Mouse (Mus musculus): ENCODE data around the gene 9530068E07Rik. TPM values are rescaled to one million over a fixed set of nuclear protein-coding genes. Genes with fewer than 3 reads are reported as not detected.
"Not testable (repeated sequence)": the region's sequence is repeated elsewhere in the genome, so short reads cannot be mapped to it uniquely, and the experiment has no call there.

9530068E07Rik gene
- 65.4 to 88.6 TPM (median 68.4 TPM) in 3 replicates for total RNA-seq (2017)

DNA sequence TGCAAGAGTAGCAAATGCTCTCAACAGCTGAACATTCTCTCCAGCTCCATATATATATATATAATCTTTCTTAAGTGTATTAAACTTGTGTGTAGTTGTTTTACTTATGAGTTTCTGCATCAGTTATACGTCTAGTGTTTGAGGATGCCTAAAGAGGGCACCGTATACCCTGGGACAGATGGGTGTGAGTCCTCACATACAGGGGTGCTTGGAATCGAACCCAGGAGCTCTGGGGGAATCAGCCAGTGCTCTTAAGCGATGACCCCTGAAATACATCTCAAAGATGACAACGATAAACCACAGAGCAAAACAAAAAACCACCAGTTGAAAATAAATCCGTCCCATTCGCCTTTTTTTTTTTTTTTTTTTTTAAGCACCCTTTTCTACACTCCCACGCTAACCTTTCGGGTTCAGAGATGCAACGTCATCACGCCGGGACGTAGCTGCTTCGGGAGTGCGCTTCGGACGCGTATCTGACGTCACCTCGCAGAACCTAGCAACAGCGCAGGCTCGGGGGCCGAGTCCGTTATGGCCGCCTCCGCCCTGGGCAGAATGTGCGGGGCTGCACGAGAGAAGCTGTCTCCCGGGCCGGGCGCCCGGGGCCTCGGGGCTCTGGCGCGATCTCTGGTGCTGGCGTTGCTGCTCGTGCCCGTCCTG is at the start of gene 9530068E07Rik:
Gene 9530068E07Rik, plus strand, starts transcription at position 489 of the 657 bp plus-strand sequence.
- peak; percentile 98 for ATAC-seq (replicated peaks; ENCODE audit: insufficient number of reproducible peaks, low FRiP score, low TSS enrichment, poor library complexity, severe bottlenecking)

GRCm38 (mm10) chr11:52346635-52347005 is 49.6 kb upstream of the 9530068E07Rik start:
- ATAC-seq (replicated peaks; ENCODE audit: insufficient number of reproducible peaks, low FRiP score, low TSS enrichment, poor library complexity, severe bottlenecking), result 0 out of 2 replicates have a peak, but pooled peaks have one; percentile 20

DNA sequence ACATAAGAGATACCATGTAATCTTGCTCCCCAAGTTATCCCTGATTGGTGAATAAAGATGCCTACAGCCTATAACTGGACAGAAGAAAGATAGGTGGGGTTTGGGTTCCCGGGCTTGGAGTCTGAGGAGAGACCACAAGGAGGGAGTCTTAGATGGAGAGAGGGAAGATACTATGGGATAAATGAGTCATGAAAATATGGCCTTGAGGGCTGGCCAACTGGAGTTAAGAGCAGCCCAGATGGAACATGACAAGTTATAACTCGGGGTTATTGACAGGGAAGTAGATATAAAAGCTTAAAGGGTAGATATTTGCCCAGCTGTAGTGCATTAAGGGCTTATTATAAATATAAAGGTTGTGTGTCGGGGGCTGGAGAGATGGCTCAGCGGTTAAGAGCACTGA is 48.1 kb upstream of the 9530068E07Rik start:
- no peak for ATAC-seq (replicated peaks; ENCODE audit: insufficient number of reproducible peaks, low FRiP score, low TSS enrichment, poor library complexity, severe bottlenecking)

GRCm38 (mm10) chr11:52348724-52349123 is 47.5 kb upstream of the 9530068E07Rik start:
- ATAC-seq (replicated peaks; ENCODE audit: insufficient number of reproducible peaks, low FRiP score, low TSS enrichment, poor library complexity, severe bottlenecking), result no peak

DNA sequence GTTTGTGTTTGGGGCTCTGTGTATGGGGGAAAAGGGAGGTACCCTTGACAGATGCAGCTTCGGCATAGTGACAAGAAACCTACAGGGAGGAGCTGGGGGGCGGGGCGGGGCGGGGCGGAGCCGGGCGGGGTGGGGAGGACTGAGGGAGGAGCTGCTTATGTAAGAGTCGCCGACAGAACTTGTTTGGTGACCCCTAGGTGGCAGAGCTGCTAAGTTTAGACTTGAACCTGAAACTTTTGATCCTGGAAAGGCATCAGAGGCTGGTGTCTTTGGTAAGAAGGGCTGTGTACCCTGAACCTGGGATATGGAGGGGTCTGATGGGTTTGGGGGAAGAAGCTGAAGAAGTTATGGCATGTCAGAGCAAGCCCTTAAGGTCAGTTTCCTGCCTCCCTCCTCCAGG is 45.3 kb upstream of the 9530068E07Rik start:
- no peak; the same call in 1 of the 2 replicates for ATAC-seq (replicated peaks; ENCODE audit: insufficient number of reproducible peaks, low FRiP score, low TSS enrichment, poor library complexity, severe bottlenecking)

DNA sequence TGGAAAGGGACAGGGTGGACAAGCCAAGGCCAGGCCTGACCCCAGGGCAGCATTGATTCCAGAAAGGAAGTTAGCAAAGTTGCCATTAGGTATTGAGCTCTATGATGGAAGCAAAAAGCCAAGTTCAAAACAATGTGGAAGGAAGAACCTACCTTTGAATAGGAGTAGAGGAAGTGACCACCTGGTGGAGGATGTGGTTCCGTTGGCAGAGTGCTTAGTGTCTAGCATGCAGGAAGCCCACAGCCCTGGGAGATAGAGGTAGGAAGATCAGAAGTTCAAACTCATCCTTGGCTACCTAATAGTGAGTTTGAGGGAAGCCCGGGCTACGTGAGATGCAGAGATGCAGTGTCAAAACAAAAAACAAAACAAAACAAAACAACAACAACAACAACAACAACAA is 44.0 kb upstream of the 9530068E07Rik start:
- no peak for ATAC-seq (replicated peaks; ENCODE audit: insufficient number of reproducible peaks, low FRiP score, low TSS enrichment, poor library complexity, severe bottlenecking)

- ATAC-seq (replicated peaks; ENCODE audit: insufficient number of reproducible peaks, low FRiP score, low TSS enrichment, poor library complexity, severe bottlenecking), result no peak
These were observed 41.6 kb upstream of the 9530068E07Rik start for GRCm38 (mm10) chr11:52354644-52355043.

- ATAC-seq (replicated peaks; ENCODE audit: insufficient number of reproducible peaks, low FRiP score, low TSS enrichment, poor library complexity, severe bottlenecking), result no peak
These were observed 40.6 kb upstream of the 9530068E07Rik start for GRCm38 (mm10) chr11:52355601-52356000.

GRCm38 (mm10) chr11:52357091-52357490 is 39.1 kb upstream of the 9530068E07Rik start:
- ATAC-seq (replicated peaks; ENCODE audit: insufficient number of reproducible peaks, low FRiP score, low TSS enrichment, poor library complexity, severe bottlenecking), result not testable (repeated sequence)

GRCm38 (mm10) chr11:52358520-52358919 is 37.7 kb upstream of the 9530068E07Rik start:
- ATAC-seq (replicated peaks; ENCODE audit: insufficient number of reproducible peaks, low FRiP score, low TSS enrichment, poor library complexity, severe bottlenecking), result no peak

GRCm38 (mm10) chr11:52359686-52360470 is 36.4 kb upstream of the 9530068E07Rik start:
- ATAC-seq (replicated peaks; ENCODE audit: insufficient number of reproducible peaks, low FRiP score, low TSS enrichment, poor library complexity, severe bottlenecking), result peak; percentile 37

GRCm38 (mm10) chr11:52360471-52361277 is 35.6 kb upstream of the 9530068E07Rik start, which contains the start of gene Vdac1:
Gene Vdac1, plus strand, starts transcription at chr11:52360860.
- ATAC-seq (replicated peaks; ENCODE audit: insufficient number of reproducible peaks, low FRiP score, low TSS enrichment, poor library complexity, severe bottlenecking), result peak; percentile 67

DNA sequence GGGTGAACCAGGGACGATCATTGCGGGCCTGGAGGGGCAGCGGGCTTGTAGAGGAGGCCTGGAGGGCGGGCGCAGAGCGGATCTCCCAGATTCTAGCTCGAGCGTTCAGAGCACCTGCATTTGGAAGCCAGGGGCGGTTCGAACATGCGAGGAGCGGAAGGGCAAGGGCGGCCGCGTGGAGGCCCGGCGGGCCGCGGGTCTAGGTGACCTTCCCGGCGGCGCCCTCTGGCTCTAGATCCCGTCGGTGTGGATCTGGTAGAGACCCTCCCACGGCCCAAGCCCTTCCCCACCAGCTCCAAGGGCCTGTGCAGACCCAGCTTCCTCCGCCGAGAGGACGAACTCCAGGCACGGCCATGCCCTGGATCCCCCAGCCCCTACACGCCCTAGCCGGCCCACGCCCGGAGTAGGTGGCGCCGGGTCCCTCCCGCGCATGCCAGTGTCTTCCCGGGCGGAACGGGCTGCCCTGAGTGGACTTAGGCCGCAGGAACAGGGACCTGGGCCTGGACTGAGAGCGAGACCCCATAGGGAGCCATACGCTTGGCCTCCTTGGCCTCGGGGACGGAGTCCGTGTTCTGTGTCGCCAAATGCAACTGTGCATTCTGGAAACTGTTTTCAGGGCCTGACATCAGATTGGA is 34.8 kb upstream of the 9530068E07Rik start:
- no peak for ATAC-seq (replicated peaks; ENCODE audit: insufficient number of reproducible peaks, low FRiP score, low TSS enrichment, poor library complexity, severe bottlenecking)

DNA sequence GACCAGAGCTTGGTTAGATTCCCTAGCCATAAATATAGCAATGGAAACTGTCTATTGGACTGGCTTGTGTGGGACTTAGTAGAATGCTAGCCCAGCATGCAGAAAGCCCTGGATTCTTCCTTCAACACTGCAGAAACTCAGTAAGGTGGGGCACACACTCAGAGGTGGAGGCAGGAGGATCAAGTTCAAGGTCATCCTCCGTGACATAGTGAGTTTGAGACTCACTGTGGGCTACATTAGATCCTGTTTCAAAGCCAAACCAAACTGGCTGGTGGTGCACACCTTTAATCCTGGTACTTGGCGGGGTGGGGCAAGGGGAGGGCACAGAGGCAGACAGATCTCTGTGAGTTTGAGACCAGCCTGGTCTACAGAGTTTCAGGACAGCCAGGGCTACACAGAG is 31.9 kb upstream of the 9530068E07Rik start:
- no peak for ATAC-seq (replicated peaks; ENCODE audit: insufficient number of reproducible peaks, low FRiP score, low TSS enrichment, poor library complexity, severe bottlenecking)

- ATAC-seq (replicated peaks; ENCODE audit: insufficient number of reproducible peaks, low FRiP score, low TSS enrichment, poor library complexity, severe bottlenecking), result no peak
These were observed 31.1 kb upstream of the 9530068E07Rik start for GRCm38 (mm10) chr11:52365143-52365542.

GRCm38 (mm10) chr11:52366358-52366757 is 29.9 kb upstream of the 9530068E07Rik start:
- no peak for ATAC-seq (replicated peaks; ENCODE audit: insufficient number of reproducible peaks, low FRiP score, low TSS enrichment, poor library complexity, severe bottlenecking)

- ATAC-seq (replicated peaks; ENCODE audit: insufficient number of reproducible peaks, low FRiP score, low TSS enrichment, poor library complexity, severe bottlenecking), result no peak
These were observed 27.8 kb upstream of the 9530068E07Rik start for GRCm38 (mm10) chr11:52368176-52368985.
